Mouse (Mus musculus) limb, embryonic 14.5 days (tissue): ENCODE data around the gene Hnrnpf. TPM values are rescaled to one million over a fixed set of nuclear protein-coding genes. Genes with fewer than 3 reads are reported as not detected.

ENCODE experiments used
- ATAC-seq: fragments of 200-750 bp; cut with Nextera tagmentation; 2 replicates; pipeline ENCODE4 v1.8.0; 2017; ENCODE audit warnings: low read depth, moderate number of reproducible peaks, moderate TSS enrichment; ENCODE audit not compliant: low FRiP score
- DNase-seq: peaks from one replicate; pipeline ENCODE4 v3.0.0-alpha.2; 2015; ENCODE audit warnings: low spot score
- H3K27ac ChIP-seq: fragments of 300-500 bp; sonication (generic); replicated peaks from 2 replicates; pipeline ENCODE4 v1.5.1; 2014; ENCODE audit warnings: low read depth, mild to moderate bottlenecking, low read length, moderate library complexity, mixed read lengths
- H3K27me3 ChIP-seq: fragments of 300-500 bp; sonication (generic); 2 replicates; pipeline ENCODE4 v1.6.1; 2014; ENCODE audit warnings: low read length, mixed read lengths; ENCODE audit not compliant: control insufficient read depth, insufficient read depth
- H3K36me3 ChIP-seq: fragments of 300-500 bp; sonication (generic); 2 replicates; pipeline ENCODE4 v1.6.1; 2014; ENCODE audit warnings: mild to moderate bottlenecking, low read length, moderate library complexity, mixed read lengths; ENCODE audit not compliant: control insufficient read depth, insufficient read depth
- H3K4me1 ChIP-seq: fragments of 300-500 bp; sonication (generic); 2 replicates; pipeline ENCODE4 v1.6.1; 2014; ENCODE audit warnings: antibody characterized with exemption, low read length, mixed read lengths; ENCODE audit not compliant: control insufficient read depth, insufficient read depth
- H3K4me2 ChIP-seq: fragments of 300-500 bp; sonication (generic); replicated peaks from 2 replicates; pipeline ENCODE4 v1.6.1; 2014; ENCODE audit warnings: low read depth, mild to moderate bottlenecking, low read length, moderate library complexity; ENCODE audit not compliant: severe bottlenecking
- H3K4me3 ChIP-seq: fragments of 300-500 bp; sonication (generic); replicated peaks from 2 replicates; pipeline ENCODE4 v1.5.1; 2014; ENCODE audit warnings: low read length
- H3K9ac ChIP-seq: fragments of 300-500 bp; sonication (generic); 2 replicates; pipeline ENCODE4 v1.6.1; 2014; ENCODE audit warnings: mild to moderate bottlenecking, low read depth, low read length, moderate library complexity; ENCODE audit not compliant: severe bottlenecking
- H3K9me3 ChIP-seq: fragments of 300-500 bp; sonication (generic); 2 replicates; pipeline ENCODE4 v1.6.1; 2016; ENCODE audit warnings: low read length; ENCODE audit not compliant: control insufficient read depth
- POLR2A ChIP-seq: fragments of 200-500 bp; IDR thresholded peaks from 2 replicates; pipeline ENCODE4 v1.8.0; 2012; ENCODE audit warnings: inconsistent platforms, mild to moderate bottlenecking, moderate library complexity, borderline replicate concordance; ENCODE audit not compliant: insufficient read depth, insufficient read length; ENCODE audit errors: extremely low read depth
- WGBS: fragments of 180-500 bp; shearing (Covaris S2); extraction: QIAGEN DNeasy Blood & Tissue Kit; methylation state at CpG from one replicate; pipeline ENCODE4 v1.1.7; 2014; 5-methylcytosine and 5-hydroxymethylcytosine counted together
- polyA plus RNA-seq, 2 experiments: library from polyadenylated mRNA; depleted of rRNA in 1 of 2; stranded (reverse) in 1 of 2; unstranded in 1 of 2; fragments of >200 nt; fragmentation: Nextera tagmentation in 1 of 2; extraction: Ambion mirVana in 1 of 2; gene quantifications; 2 replicates each; pipeline versions ENCODE4 v1.2.1 to v1.2.3; 2012 to 2014

Gene Hnrnpf
- polyA plus RNA-seq, 2 experiments, result 486 to 609 TPM

- 64% methylated on average over 3 of the region's 3 CpGs for WGBS
- no peak overlapping the region for H3K4me2 ChIP-seq
- H3K36me3 ChIP-seq, result no peaks in the 10 kb centered on the region
- DNase-seq, result no peak
- no peak overlapping the region for H3K9ac ChIP-seq
- H3K4me3 ChIP-seq, result no peak overlapping the region
- H3K27me3 ChIP-seq, result no peaks in the 10 kb centered on the region
- TF ChIP-seq POLR2A, result no peak
- H3K27ac ChIP-seq, result no peak overlapping the region
- H3K9me3 ChIP-seq, result no peaks in the 10 kb centered on the region
- no peaks in the 10 kb centered on the region for H3K4me1 ChIP-seq
- no peak for ATAC-seq
Observed at GRCm38 (mm10) chr6:117892386-117892785, 7.7 kb upstream of the Hnrnpf start.

- Histone ChIP-seq H3K4me2 (no peak overlapping the region), H3K4me1 (no peaks in the 10 kb centered on the region), H3K4me3 (no peak overlapping the region), H3K27ac (no peak overlapping the region), H3K9me3 (no peaks in the 10 kb centered on the region), H3K36me3 (no peaks in the 10 kb centered on the region), H3K9ac (no peak overlapping the region), H3K27me3 (no peaks in the 10 kb centered on the region)
- 96% methylated on average over 2 of the region's 2 CpGs for WGBS
- no peak for TF ChIP-seq POLR2A
- ATAC-seq, result no peak
- DNase-seq, result no peak
Observed at GRCm38 (mm10) chr6:117893435-117893834, 6.7 kb upstream of the Hnrnpf start.

- Histone ChIP-seq H3K9me3 (no peaks in the 10 kb centered on the region), H3K4me3 (no peak overlapping the region), H3K27ac (no peak overlapping the region), H3K9ac (no peak overlapping the region), H3K36me3 (no peaks in the 10 kb centered on the region), H3K27me3 (no peaks in the 10 kb centered on the region), H3K4me2 (no peak overlapping the region), H3K4me1 (no peaks in the 10 kb centered on the region)
- ATAC-seq (no peak), DNase-seq (no peak)
- WGBS, result 43% methylated on average over 5 of the region's 5 CpGs
- TF ChIP-seq POLR2A, result no peak
Observed at GRCm38 (mm10) chr6:117897800-117898199, 2.3 kb upstream of the Hnrnpf start.

GRCm38 (mm10) chr6:117901510-117902402 is 1.6 kb downstream of the Hnrnpf start:
- 74% methylated on average over 9 of the region's 9 CpGs for WGBS
- DNase-seq (no peak), ATAC-seq (no peak)
- H3K9ac ChIP-seq, result no peak overlapping the region
- H3K9me3 ChIP-seq, result no peaks in the 10 kb centered on the region
- no peak overlapping the region for H3K4me3 ChIP-seq
- no peaks in the 10 kb centered on the region for H3K36me3 ChIP-seq
- H3K4me2 ChIP-seq, result no peak overlapping the region
- no peaks in the 10 kb centered on the region for H3K27me3 ChIP-seq
- TF ChIP-seq POLR2A, result no peak
- H3K27ac ChIP-seq, result no peak overlapping the region
- peaks cover 6% of the 10 kb centered on the region; the same call in 1 of the 2 replicates for H3K4me1 ChIP-seq

GRCm38 (mm10) chr6:117902556-117902955 is 2.4 kb downstream of the Hnrnpf start:
- H3K9ac ChIP-seq, result no peak overlapping the region
- no peaks in the 10 kb centered on the region for H3K27me3 ChIP-seq
- no peaks in the 10 kb centered on the region for H3K36me3 ChIP-seq
- no peak for ATAC-seq
- TF ChIP-seq POLR2A, result no peak
- no peak for DNase-seq
- WGBS, result 84% methylated on average over 2 of the region's 4 CpGs
- H3K9me3 ChIP-seq, result no peaks in the 10 kb centered on the region
- H3K27ac ChIP-seq, result no peak overlapping the region
- no peak overlapping the region for H3K4me3 ChIP-seq
- H3K4me2 ChIP-seq, result no peak overlapping the region
- H3K4me1 ChIP-seq, result peaks cover 6% of the 10 kb centered on the region; the same call in 1 of the 2 replicates
